Mouse (Mus musculus) B cell, adult 2 months (primary cell): ENCODE measurements around the gene Scube1.

Experiments used
- DNase-seq, 2 experiments: peaks; one replicate each; pipeline ENCODE4 v3.0.0; 2022

Scube1 gene

DNA sequence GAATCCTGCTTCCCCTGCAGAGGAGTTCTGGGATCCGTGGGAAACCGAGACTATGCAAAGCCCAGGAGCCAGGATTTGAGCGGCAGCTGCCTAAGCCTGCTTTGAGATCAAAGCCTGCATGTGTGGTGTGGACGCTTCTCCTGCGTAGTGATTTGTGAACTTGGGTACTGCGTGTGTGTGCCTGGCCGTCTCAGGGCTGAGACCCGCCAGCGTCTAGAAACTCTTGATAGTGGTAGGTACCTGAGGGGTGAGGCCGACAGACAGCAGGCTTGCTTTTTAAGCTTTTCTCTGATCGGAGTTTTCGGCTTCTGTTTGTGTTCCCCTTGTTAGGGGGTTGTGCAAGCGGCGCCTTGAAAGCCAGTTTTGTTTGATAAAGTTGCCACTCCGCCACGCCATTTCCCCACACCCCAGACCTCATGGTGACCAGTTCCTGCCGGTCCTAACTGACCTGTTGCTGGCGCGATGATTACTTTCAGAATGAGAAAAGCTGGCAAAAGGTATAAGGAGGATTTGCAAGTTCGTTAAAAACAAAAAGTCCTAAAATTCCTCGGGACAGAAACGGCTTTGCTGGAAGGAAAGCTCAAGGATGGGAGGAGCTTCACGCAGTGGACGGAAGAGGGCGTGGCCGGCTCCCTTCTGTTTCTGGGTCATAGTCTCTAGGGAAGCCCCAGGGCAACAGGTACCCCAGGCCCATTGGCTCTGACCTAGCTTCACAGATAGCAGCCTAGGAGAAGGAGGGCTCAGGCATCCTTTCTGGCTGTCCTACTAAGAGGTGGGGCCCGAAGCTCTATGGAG is 160.8 kb downstream of the Scube1 start:
- peak; percentile 43 to 51 for DNase-seq

DNA sequence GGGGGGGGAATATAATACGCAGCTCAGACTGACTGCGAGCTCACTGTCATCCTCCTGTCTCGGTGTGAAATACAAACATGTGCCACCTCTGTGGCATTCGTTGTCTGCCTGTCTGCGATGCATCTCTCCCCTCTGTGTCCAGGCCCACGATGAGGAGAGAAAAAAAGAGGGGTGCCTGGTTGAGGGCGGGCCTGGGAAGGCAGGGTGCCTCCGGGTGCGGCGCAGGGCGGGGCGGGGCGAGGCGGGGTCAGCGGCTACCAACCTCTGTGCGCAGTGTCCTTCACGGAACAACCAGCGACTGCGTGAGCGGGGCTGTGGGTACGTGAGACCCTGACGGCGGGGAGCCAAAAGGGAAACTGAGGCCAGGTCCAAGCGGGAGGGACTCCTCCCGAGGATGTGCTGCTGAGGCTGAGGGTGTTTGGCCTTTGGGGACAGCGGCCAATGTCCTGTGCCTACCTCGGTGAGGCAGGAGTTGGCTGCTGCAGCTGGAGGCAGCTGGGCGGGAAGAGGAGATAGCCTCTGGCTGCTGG is 161.4 kb downstream of the Scube1 start, which contains the start of the genes Tspo and Mcat:
TSS of gene Tspo (plus strand) at position 266 of the 530 bp plus-strand sequence.
TSS of gene Mcat (minus strand) at position 461 of the 530 bp plus-strand sequence.
- peak; percentile 69 for DNase-seq

DNA sequence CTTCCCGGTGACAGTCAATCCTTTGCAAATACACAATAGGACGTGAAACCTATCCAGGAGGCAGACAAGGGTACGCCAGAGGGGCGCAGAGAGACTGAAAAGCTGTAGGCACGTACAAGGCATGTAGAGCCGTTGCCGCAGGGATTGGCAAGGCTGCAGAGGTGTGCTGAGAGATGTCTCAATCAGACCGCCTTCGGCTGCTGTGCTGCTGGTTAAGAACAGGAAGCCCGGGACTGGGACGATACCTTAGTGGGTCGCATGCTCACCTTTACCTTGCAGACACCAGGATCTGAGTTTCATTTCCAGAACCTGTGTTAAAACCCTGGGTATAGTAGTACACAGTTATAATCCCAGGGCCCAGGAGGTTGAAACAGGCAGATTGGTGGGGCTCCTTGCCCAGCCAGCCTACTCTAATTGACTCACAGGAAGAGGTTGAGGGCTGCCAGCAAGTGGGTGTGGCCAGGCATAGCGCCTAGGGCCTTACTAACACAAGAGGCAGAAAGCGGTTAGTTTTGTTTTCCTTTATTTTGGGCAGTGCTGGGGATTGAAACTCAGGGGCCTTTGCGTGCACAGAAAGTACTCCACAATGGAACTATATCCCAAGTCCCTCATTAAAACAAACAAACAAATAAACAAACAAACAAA is 162.1 kb downstream of the Scube1 start:
- peak; percentile 74 to 76 for DNase-seq

- DNase-seq, result no peak
These were observed 163.8 kb downstream of the Scube1 start for GRCm38 (mm10) chr15:83560941-83561477.

- DNase-seq, result peak; percentile 87 to 89
These were observed 169.5 kb downstream of the Scube1 start for GRCm38 (mm10) chr15:83555161-83555974.
